Mouse (Mus musculus) ZHBTc4 (cell line): ENCODE data around the gene Rcbtb2.
A peak's percentile ranks its signal among the peaks of the same experiment; 100 is the strongest.
"Not testable (repeated sequence)": the region's sequence is repeated elsewhere in the genome, so short reads cannot be mapped to it uniquely, and the experiment has no call there.

Experiments used
- DNase-seq: peaks from one replicate; pipeline ENCODE4 v3.0.0-alpha.2; 2011; ENCODE audit warnings: low read depth, low spot score

Gene Rcbtb2

DNA sequence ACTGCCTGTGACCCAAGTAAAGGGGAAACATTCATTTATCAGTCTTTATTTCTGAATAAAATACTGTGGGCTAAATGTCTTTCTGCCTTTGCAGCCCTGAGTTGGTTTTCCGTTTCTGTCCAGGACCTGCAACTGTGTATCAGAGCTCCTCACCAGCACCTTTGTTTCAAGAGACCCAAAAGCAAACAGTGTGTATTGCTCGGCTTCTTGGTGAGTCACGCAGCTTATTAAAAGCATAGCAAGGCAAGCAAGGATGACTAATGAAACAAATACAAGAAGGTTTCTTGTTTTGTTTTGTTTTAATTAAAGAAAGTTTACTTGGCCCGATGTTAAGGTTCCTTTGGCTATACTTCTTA is at the start of gene Rcbtb2:
Rcbtb2 (plus strand) TSS at position 115 of the 356 bp plus-strand sequence.
- DNase-seq: no peak

DNA sequence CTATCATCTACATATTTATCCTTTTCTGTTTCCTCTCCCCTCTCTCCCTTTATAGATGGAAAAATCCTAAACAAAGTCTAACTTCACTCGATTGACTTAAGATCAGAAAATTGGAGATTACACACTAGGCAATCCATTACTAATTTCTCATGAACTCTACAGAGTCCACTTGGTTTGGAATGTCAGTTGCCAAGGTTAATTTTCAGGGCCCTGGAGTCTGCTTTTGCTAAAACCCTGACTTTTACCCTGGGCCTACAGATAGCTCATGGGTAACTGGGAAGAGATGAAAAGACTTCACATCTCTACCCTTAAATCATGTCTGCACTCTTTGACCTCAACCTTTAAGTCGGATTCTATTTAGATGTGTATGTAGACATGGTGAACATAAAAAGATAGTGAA is 39.3 kb upstream of the Rcbtb2 start:
- no peak for DNase-seq

GRCm38 (mm10) chr14:73086425-73086824 is 36.4 kb upstream of the Rcbtb2 start:
- no peak for DNase-seq

DNA sequence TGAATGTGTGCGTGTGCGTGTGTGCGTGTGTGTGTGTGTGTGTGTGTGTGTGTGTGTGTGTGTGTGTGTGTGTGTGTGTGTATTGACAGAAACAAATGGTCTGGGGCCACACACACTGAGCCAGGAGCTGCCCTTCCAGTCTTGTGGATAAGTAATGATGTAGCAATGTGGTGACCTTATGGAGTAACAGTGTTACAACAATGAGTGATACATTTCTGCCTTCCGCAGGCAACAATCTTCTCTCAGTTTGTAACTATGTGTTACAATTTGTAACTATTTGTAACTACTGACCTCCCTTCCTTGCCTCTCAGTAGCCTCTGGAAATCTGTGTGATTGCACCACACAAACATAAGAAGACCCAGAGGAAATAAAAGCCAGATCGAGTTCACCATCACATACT is 35.6 kb upstream of the Rcbtb2 start:
- DNase-seq: no peak

- no peak for DNase-seq
These were observed 35.1 kb upstream of the Rcbtb2 start for GRCm38 (mm10) chr14:73087746-73088145.

- DNase-seq: no peak
These were observed 34.6 kb upstream of the Rcbtb2 start for GRCm38 (mm10) chr14:73088224-73088623.

DNA sequence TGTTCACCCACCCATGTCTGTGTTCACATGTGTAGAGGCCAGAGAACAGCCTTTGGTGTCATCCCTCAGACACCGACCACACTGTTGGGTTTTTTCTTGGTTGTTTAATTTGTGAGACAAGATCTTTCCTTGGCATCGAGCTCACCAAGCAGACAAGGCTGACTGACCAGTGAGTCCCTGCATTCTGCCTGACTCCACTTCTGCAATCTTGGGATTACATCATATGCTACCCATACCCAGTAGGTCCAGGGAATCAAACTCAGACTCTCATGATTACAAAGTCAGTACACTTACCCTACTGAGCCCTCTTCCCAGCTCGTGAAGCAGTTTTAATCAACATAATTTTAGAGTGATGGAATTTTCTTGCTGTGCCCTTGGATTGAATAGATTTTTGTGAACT is 30.0 kb upstream of the Rcbtb2 start:
- DNase-seq: no peak

GRCm38 (mm10) chr14:73094802-73095550 is 27.9 kb upstream of the Rcbtb2 start:
- DNase-seq: no peak

GRCm38 (mm10) chr14:73098677-73099387 is 24.0 kb upstream of the Rcbtb2 start:
- DNase-seq: peak; percentile 44

- no peak for DNase-seq
These were observed 20.5 kb upstream of the Rcbtb2 start for GRCm38 (mm10) chr14:73102270-73102865.

- DNase-seq: peak; percentile 14
These were observed 19.9 kb upstream of the Rcbtb2 start for GRCm38 (mm10) chr14:73102986-73103385.

DNA sequence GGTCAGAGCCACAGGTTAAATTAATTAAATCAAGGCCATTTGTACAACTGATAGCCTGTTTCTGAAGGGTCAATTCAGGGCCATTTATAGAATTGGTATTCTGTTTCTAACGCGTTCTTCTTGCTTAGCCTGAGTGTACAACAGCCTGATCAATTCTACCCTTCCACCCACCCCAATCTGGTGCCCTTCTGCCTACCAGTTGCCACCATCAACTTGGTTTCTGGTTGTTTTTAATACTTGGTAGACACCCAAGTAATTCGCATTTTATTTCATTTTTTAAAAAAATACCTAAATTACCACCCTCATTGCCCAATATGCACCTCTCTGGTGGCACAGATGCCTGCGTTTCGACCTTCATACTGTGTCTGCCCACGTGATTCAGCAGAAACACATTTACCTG is 17.9 kb upstream of the Rcbtb2 start:
- no peak for DNase-seq

DNA sequence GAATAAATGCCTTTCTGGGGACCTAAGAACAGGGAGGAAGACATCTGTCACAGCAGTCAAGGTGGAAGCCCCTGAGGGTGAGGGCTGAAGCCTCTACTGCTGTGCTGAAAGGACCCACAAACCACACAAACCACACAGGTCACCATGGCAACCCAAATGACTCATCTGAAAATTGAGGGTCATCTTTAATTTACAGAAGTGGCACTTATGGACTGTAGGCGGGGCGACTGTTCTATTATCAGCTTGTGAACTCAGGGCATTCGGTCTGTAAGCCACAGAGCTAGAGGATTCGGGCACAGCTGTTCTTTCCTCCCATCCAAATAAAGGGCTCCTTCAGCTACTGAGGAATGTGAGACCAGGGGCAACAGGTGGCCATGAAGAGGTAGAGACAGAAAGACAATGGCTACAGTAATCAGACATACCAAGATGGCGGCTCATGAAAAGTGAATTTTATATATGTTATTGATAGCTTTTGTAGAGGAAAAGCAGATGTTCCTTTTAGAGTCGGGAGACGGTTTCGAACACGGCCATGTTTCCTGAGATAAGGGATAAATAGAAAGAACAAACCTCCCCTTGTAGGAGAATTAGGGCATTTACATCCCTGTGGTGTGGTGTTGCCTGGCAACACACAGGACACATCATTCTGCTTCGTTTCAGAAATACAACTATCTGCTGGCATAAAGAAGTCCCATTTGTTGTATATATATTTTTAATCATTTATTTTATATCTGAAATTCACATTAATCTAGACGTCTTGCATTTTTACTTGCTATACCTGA is 17.2 kb upstream of the Rcbtb2 start:
- no peak for DNase-seq

- peak; percentile 14 for DNase-seq
These were observed 16.6 kb upstream of the Rcbtb2 start for GRCm38 (mm10) chr14:73106234-73106711.

GRCm38 (mm10) chr14:73106957-73107356 is 15.9 kb upstream of the Rcbtb2 start:
- no peak for DNase-seq

DNA sequence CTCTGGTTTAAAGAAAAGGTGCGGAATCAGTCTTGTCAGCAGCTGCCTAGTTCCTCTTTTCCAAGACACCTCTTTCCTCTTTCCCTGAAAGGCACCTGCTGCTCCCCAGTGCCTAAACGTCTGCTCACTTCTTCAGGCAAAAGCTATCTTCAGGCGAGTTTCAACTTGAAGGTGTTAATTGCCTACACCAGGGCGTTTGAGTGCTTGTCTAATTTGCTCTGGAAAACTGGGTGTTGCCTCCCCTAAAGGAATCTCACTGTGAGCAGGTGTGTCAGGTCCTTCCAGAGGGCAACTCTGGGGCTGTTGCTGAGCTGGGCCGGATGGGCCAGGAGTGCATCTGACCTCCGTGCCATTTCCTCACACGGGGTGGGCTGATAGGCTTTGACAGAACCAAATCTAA is 15.5 kb upstream of the Rcbtb2 start:
- no peak for DNase-seq

DNA sequence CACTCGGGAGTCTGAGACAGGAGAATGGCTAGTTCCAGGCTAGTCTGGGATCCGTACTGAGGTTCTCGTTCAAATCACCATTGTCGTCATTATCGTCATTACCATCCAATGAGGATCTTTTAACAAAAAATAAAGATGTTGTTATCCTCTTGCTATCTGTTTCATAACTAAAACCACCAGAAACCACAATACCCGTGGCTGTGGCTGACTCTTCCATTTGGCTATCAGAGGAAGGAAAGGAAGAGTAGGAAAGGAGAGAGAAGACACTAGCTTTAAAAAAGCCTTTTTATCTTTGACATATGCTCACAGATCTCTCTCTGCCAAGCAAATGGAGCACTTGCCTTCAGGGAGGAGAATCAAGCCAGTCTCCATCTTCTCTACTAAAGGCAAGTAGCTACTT is 14.9 kb upstream of the Rcbtb2 start:
- DNase-seq: no peak

- no peak for DNase-seq
These were observed 12.2 kb upstream of the Rcbtb2 start for GRCm38 (mm10) chr14:73110682-73111081.

GRCm38 (mm10) chr14:73111091-73111490 is 11.7 kb upstream of the Rcbtb2 start:
- no peak for DNase-seq

DNA sequence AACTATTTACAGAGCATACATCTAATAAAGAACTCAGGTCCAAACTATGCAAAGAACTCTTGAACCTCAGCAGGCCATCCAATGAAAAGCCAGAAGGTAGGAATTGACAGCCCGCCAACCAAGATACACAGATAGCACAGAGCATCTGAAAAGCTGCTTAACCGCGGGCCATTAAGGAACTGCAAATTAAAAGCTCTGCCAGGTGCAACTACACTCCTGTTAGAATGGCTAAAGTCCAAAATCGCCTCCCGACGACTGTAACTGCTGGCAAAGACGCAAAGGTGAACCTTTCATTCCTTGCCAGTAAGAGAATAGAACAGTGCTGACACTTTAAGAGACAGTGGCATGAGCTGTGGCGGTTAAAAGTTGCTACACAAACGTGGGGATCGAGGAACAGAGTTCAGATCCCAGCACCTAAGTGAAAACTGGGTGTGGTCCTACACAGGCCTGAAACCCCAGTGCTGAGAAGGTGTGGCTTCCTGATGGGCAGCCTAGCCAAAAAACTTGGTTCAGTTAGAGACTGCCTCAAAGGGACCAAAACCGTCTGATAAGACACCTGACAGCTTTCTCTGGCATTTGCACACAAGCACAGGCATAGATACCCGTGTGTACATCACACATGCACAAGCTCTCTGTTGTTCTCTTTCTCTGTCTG is 10.5 kb upstream of the Rcbtb2 start:
- DNase-seq: no peak

DNA sequence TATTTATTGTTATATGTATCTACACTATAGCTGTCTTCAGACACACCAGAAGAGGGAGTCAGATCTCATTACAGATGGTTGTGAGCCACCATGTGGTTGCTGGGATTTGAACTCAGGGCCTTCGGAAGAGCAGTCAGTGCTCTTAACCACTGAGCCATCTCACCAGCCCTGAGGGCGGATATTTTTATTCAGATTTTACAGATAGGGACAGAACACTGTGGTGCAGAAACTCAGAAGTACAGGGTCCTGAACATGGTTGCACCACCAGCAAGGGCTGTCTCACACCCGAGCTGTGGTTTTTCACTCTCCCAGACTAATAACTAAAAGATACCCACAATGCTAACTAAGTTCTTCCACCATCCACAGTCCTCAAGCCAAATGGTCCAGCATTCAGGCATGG is 7.9 kb upstream of the Rcbtb2 start:
- not testable (repeated sequence) for DNase-seq
